Mouse (Mus musculus) cortical plate, adult 2 months (tissue): Measurements from ENCODE around the gene Sdc1. TPM values are rescaled to one million over a fixed set of nuclear protein-coding genes. Genes with fewer than 3 reads are reported as not detected.

ENCODE experiments used
- H3K27ac ChIP-seq: fragments of 200-500 bp; 2 replicates; pipeline ENCODE4 v1.5.1; 2012; ENCODE audit warnings: low read length, control low read depth, inconsistent platforms; ENCODE audit not compliant: insufficient read depth
- H3K4me1 ChIP-seq: fragments of 200-500 bp; 2 replicates; pipeline ENCODE4 v1.6.1; 2011; ENCODE audit warnings: low read length; ENCODE audit not compliant: control insufficient read depth, insufficient read depth
- H3K4me3 ChIP-seq: fragments of 200-500 bp; 2 replicates; pipeline ENCODE4 v1.5.1; 2011; ENCODE audit warnings: mild to moderate bottlenecking, low read length, control low read depth; ENCODE audit not compliant: insufficient read depth
- CTCF ChIP-seq: fragments of 200-500 bp; IDR thresholded peaks from 2 replicates; pipeline ENCODE4 v1.5.1; 2011; ENCODE audit warnings: mild to moderate bottlenecking, control low read depth, low read length; ENCODE audit not compliant: insufficient read depth; ENCODE audit errors: extremely low read depth
- POLR2A ChIP-seq: fragments of 200-500 bp; IDR thresholded peaks from 2 replicates; pipeline ENCODE4 v1.6.1; 2011; ENCODE audit warnings: mild to moderate bottlenecking, low read length, control low read depth; ENCODE audit not compliant: insufficient read depth; ENCODE audit errors: extremely low read depth
- polyA plus RNA-seq: library from polyadenylated mRNA; depleted of rRNA; stranded (reverse); fragments of >200 nt; gene quantifications from 2 replicates; pipeline ENCODE4 v1.2.3, GENCODE M21; 2012

Gene Sdc1
- polyA plus RNA-seq, 1 experiment: 1.7 TPM

GRCm38 (mm10) chr12:8779851-8780250, 8.7 kb downstream of the Sdc1 start:
- H3K27ac ChIP-seq: no peak overlapping the region
- no peak for TF ChIP-seq POLR2A
- no peak for TF ChIP-seq CTCF
- H3K4me1 ChIP-seq: no peaks in the 10 kb centered on the region

GRCm38 (mm10) chr12:8781121-8781520, 10.0 kb downstream of the Sdc1 start:
- Histone ChIP-seq H3K4me1 (no peaks in the 10 kb centered on the region), H3K4me3 (no peak overlapping the region)
- no peak for TF ChIP-seq POLR2A
- TF ChIP-seq CTCF: no peak

More at GRCm38 (mm10) chr12:8779851-8780250, 8.7 kb downstream of the Sdc1 start:
- no peak overlapping the region for H3K4me3 ChIP-seq

GRCm38 (mm10) chr12:8781681-8782378, 10.7 kb downstream of the Sdc1 start:
- H3K4me3 ChIP-seq: no peak overlapping the region
- no peak for TF ChIP-seq POLR2A
- no peaks in the 10 kb centered on the region for H3K4me1 ChIP-seq
- no peak overlapping the region for H3K27ac ChIP-seq

More at GRCm38 (mm10) chr12:8781121-8781520, 10.0 kb downstream of the Sdc1 start:
- H3K27ac ChIP-seq: no peak overlapping the region

- no peak overlapping the region for H3K4me3 ChIP-seq
- H3K27ac ChIP-seq: no peak overlapping the region
- no peaks in the 10 kb centered on the region for H3K4me1 ChIP-seq
- no peak for TF ChIP-seq POLR2A
- no peak for TF ChIP-seq CTCF
Measured at GRCm38 (mm10) chr12:8782565-8782964, 11.4 kb downstream of the Sdc1 start.

GRCm38 (mm10) chr12:8784189-8784588, 13.1 kb downstream of the Sdc1 start:
- Histone ChIP-seq H3K4me3 (no peak overlapping the region), H3K27ac (no peak overlapping the region), H3K4me1 (no peaks in the 10 kb centered on the region)
- no peak for TF ChIP-seq POLR2A
- TF ChIP-seq CTCF: no peak

- Histone ChIP-seq H3K4me1 (no peaks in the 10 kb centered on the region), H3K27ac (no peak overlapping the region), H3K4me3 (no peak overlapping the region)
- no peak for TF ChIP-seq POLR2A
- TF ChIP-seq CTCF: no peak
Measured at GRCm38 (mm10) chr12:8786476-8786875, 15.4 kb downstream of the Sdc1 start.

GRCm38 (mm10) chr12:8786984-8787730, 16.0 kb downstream of the Sdc1 start:
- Histone ChIP-seq H3K4me3 (no peak overlapping the region), H3K4me1 (no peaks in the 10 kb centered on the region), H3K27ac (no peak overlapping the region)
- TF ChIP-seq CTCF (no peak), POLR2A (no peak)

- TF ChIP-seq POLR2A (no peak), CTCF (no peak)
- H3K4me1 ChIP-seq: no peaks in the 10 kb centered on the region
- H3K4me3 ChIP-seq: no peak overlapping the region
- H3K27ac ChIP-seq: no peak overlapping the region
Measured at GRCm38 (mm10) chr12:8788469-8788868, 17.3 kb downstream of the Sdc1 start.

GRCm38 (mm10) chr12:8790615-8791014, 19.5 kb downstream of the Sdc1 start:
- no peak for TF ChIP-seq CTCF
- TF ChIP-seq POLR2A: no peak
- Histone ChIP-seq H3K4me3 (no peak overlapping the region), H3K4me1 (no peaks in the 10 kb centered on the region), H3K27ac (no peak overlapping the region)
